8 mouse cellular contexts compared by ENCODE assay signal in genomic region chr2:150451180-150451919, GRCm38 (mm10). TPM values are rescaled to one million over a fixed set of nuclear protein-coding genes. Genes with fewer than 3 reads are reported as not detected.
A peak's percentile ranks its signal among the peaks of the same experiment; 100 is the strongest.
DNase-seq lines count a peak whose midpoint lies in the region; ATAC-seq and TF ChIP-seq lines count a peak whose summit lies in the region.
"Not testable (repeated sequence)": the region's sequence is repeated elsewhere in the genome, so short reads cannot be mapped to it uniquely, and the experiment has no call there.

Gene Zfp442 (minus strand): TSS chr2:150451486.

- not testable (repeated sequence) for H3K4me1 ChIP-seq in hindbrain, embryonic 13.5 days (replicated peaks); lung, postnatal 0 days (ENCODE audit: insufficient read depth, low read depth, low read length)

- peak within 1 kb of the TSS; percentile 58; the same call in 1 of the 2 replicates for H3K27ac ChIP-seq in hindbrain, embryonic 13.5 days
- not testable (repeated sequence) for H3K27ac ChIP-seq in lung, postnatal 0 days (ENCODE audit: low read length)

- peak within 1 kb of the TSS; percentile 77 for H3K9ac ChIP-seq in hindbrain, embryonic 13.5 days
- not testable (repeated sequence) for H3K9ac ChIP-seq in lung, postnatal 0 days (replicated peaks; ENCODE audit: low read depth)

- not testable (repeated sequence) for H3K27me3 ChIP-seq in hindbrain, embryonic 13.5 days; lung, postnatal 0 days (replicated peaks; ENCODE audit: insufficient read depth, low read length)

- DNase-seq in R1 (ENCODE audit: low read depth, low spot score), result peak; percentile 79
- DNase-seq in cerebellum, postnatal 25 days, result peak; percentile 76 to 78
- peak; percentile 61 to 72 for DNase-seq in frontal cortex, postnatal 36 days (ENCODE audit: low spot score in 2 of 2)
- peak; percentile 66 to 73 for DNase-seq in layer of hippocampus, postnatal 14 days (ENCODE audit: low spot score in 2 of 2)
- DNase-seq in lung, postnatal 0 days (ENCODE audit: low spot score), result peak; percentile 49
- DNase-seq in ovary, postnatal 10 days (ENCODE audit: low spot score), result peak; percentile 49
- peak; percentile 5 to 19 for DNase-seq in thymus, postnatal 10 days (ENCODE audit: low spot score in 2 of 2)

- not testable (repeated sequence) for TF ChIP-seq EP300 in lung, postnatal 0 days (IDR thresholded peaks at IDR 0.05)

- under 1% methylated on average over 18 of the region's 18 CpGs for WGBS in hindbrain, embryonic 13.5 days
- WGBS in lung, postnatal 0 days, result under 1% methylated on average over 18 of the region's 18 CpGs

- H3K4me3 ChIP-seq in hindbrain, embryonic 13.5 days, result peak within 1 kb of the TSS; percentile 51
- H3K4me3 ChIP-seq in lung, postnatal 0 days (ENCODE audit: low read depth, low read length), result peak within 1 kb of the TSS; percentile 33

- peak; percentile 100 for ATAC-seq in hindbrain, embryonic 13.5 days (ENCODE audit: low FRiP score)
- peak; percentile 100 for ATAC-seq in lung, postnatal 0 days

- TF ChIP-seq CTCF in lung, postnatal 0 days (IDR thresholded peaks at IDR 0.05), result not testable (repeated sequence)

- H3K4me2 ChIP-seq in hindbrain, embryonic 13.5 days, result peak within 1 kb of the TSS; percentile 61
- peak within 1 kb of the TSS; percentile 51 for H3K4me2 ChIP-seq in lung, postnatal 0 days (replicated peaks; ENCODE audit: low read depth, low read length)

- H3K9me3 ChIP-seq in hindbrain, embryonic 13.5 days; lung, postnatal 0 days (ENCODE audit: low read length): not testable (repeated sequence)

- not testable (repeated sequence) for H3K36me3 ChIP-seq in hindbrain, embryonic 13.5 days; lung, postnatal 0 days (ENCODE audit: insufficient read depth, low read length)

RNA-seq across cellular contexts. Expression of gene Zfp442, which starts in this region (rescaled TPM):
- polyA plus RNA-seq in hindbrain, embryonic 13.5 days (2015; fragmentation: Nextera tagmentation; extraction: Ambion mirVana), result 8.0 and 9.3 TPM in 2 replicates
- 1 to 10 TPM; 7.6 to 8.2 TPM for total RNA-seq in layer of hippocampus, postnatal 14 days (2021)
- polyA plus RNA-seq in lung, postnatal 0 days (2015; fragmentation: Nextera tagmentation; extraction: Ambion mirVana), result 2.1 and 2.7 TPM in 2 replicates

Comparison
In these comparisons a context has a peak if more than half of its experiments do, and no peak if none do; other contexts are left out.
1. DNase-seq: peak in every context shown above with its lines; median percentile 79 in R1; 77 in cerebellum, postnatal 25 days; 70 in layer of hippocampus, postnatal 14 days; 66 in frontal cortex, postnatal 36 days; 49 in lung, postnatal 0 days; 49 in ovary, postnatal 10 days; 12 in thymus, postnatal 10 days.